Mouse (Mus musculus) gastrocnemius, postnatal 4 days (tissue): ENCODE results near the gene Limd1. TPM values are rescaled to one million over a fixed set of nuclear protein-coding genes. Genes with fewer than 3 reads are reported as not detected.
A peak's percentile ranks its signal among the peaks of the same experiment; 100 is the strongest.

ENCODE experiments used
- DNase-seq, 2 experiments: peaks; one replicate each; pipeline ENCODE4 v3.0.0; 2021 to 2022; ENCODE audit warnings: low spot score in 2 of 2, mixed read lengths in 2 of 2
- total RNA-seq, 2 experiments: library from RNA; stranded (reverse); gene quantifications; 2 replicates each; pipeline ENCODE4 v1.2.3; 2021

The Limd1 gene
- total RNA-seq, 2 experiments from 2014 or later: 49.4 to 58.0 TPM

GRCm38 (mm10) chr9:123510926-123511325, 32.4 kb downstream of the Limd1 start:
- no peak for DNase-seq

DNA sequence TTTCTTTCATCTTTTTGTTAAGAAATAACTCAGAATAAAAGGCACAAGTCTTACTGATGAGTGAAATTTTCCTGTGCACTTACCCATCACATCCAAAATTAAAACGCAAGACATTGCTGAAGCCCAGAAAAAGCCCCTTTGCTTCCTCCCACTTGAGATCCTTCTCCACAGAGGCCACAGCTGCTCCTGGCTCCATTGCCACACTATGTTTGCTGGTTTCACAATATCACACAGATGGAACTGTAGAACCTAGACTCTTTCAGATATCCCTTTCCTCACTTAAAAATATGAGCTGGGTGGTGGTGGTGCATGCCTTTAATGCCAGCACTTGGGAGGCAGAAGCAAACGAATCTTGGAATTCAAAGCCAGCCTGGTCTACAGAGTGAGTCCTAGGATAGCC, 34.0 kb downstream of the Limd1 start:
- DNase-seq: no peak

DNA sequence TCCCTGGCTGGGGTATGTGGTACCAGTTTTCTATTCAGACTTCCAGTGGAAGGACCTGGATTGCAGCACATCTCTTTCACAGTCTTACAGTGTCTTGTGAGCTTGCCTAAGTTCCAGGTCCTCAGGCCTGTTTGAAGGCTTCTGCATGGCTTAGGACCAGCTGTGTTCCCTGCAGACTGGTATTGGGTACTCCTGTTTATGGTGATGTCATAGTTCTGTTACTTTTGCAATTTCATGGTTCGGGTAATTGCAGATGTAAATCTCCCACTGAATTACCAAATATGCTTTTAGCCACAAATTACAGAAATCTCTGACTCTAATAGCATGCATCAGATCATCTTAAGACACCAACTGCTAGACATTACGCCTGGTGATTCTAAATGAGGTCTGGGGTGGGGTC, 36.6 kb downstream of the Limd1 start:
- DNase-seq: no peak

DNA sequence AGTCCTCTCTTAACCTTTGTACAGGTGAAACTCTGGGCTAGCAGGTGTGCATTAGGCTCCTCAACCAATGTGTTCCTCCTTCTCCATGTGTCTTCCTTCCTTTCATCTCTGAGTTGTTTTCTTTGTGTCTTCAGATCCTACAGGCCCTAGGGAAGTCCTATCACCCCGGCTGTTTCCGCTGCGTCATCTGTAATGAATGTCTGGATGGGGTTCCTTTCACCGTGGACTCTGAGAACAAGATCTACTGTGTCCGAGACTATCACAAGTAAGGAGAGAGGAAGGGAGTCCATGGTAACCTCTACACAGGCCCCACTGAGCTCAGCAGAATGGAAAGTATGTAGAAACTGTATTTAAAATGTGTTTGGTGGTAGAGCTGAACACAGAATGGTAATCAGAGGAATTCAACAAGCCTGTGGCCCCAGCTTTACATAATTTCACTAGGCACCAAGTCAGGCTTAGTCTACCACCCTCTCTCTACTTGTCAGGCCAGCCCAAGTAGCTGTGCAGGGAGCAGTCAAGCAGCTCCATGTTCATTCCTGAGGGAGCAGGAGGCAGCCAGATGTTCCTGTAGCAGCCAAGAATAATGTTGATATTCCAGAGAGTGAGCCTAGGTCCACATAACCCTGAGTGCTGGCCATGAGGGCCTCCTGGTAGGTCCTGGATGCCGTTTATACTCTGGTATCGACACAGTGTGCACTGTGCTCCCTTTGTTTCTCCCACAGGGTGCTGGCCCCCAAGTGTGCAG, 38.3 kb downstream of the Limd1 start:
- no peak for DNase-seq

- no peak for DNase-seq
Measured at GRCm38 (mm10) chr9:123518969-123519894, 40.7 kb downstream of the Limd1 start.

DNA sequence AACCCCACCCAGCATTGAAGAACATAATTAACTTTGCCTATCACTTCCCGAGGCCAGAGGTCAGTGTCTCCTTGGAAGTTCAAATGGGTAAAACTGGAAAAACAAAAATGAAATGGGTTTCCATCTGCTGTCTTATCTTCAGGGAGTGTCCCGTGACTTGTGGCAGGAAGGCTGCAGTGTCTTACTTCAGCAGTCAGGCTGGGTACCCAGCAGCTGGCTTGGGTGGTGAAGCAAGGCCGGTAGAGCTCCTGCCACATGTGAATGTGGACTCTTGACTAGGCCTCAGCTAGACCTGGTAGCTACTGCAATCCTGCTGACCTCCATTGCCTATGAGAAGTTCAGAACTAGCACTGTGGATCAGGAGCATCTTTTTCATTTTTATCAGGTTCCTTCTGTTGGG, 42.2 kb downstream of the Limd1 start:
- DNase-seq: no peak

DNA sequence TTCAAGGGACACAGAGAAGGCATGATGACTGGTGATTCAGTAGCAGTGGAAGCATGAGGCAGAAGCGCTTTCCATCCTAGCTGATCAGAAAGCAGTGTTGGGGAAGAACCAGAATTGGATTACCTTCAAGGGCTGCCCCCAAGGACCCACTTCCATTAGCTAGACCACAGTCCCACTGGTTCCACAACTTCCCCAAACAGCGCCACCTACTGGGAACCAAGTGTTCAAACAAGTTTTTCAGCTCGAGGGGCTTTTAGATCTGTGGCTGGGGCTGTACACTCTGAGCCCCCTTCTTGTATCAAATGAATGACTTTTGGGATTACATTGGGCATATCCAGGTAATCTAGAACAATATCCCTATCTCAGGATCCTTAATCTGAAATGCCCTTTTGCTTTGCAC, 45.2 kb downstream of the Limd1 start:
- DNase-seq: peak in 1 of 2 experiments; percentile 50

- peak; percentile 34 to 60 for DNase-seq
Measured at GRCm38 (mm10) chr9:123525095-123525494, 46.6 kb downstream of the Limd1 start.

- DNase-seq: no peak
Measured at GRCm38 (mm10) chr9:123526502-123526901, 48.0 kb downstream of the Limd1 start.

- DNase-seq: no peak
Measured at GRCm38 (mm10) chr9:123528087-123528925, 49.8 kb downstream of the Limd1 start.

DNA sequence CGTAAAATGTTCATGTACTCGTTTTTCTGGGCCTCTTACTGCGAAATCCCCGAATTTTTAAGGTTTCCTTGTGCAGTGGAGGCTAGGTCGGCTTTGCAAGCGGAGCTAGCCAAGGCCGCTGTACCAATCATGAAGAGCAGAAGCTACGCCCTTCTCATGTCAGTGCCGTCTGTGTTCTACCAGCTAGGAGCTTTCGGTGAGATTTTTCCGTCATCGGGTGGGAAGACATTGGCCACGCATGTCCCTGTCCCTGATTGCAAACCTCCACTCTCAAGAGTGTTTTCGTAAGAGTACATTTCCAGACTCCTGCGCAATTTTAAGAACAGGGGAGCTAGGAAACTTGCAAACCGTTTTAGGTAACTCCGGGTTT, 50.4 kb downstream of the Limd1 start:
- peak in 1 of 2 experiments; percentile 37 for DNase-seq

GRCm38 (mm10) chr9:123529392-123530157, 51.1 kb downstream of the Limd1 start, which contains the start of gene Sacm1l:
TSS of gene Sacm1l (plus strand) at chr9:123529759.
- DNase-seq: peak; percentile 97 to 99

DNA sequence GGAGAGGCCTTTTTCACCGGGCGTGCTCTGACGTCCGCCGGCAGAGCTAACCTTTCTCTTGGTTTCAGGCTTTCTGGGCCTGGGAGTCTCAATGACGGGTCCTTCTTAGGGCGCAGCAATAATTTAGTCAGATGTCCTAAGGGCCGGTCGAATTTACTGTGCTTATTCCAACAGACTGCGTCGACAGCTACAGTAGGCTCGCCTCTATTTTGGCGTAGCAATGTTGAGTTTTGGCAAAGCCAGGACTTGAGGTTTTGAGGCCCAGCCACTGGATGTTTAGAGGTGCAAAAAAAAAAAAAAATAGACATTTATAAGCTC, 51.6 kb downstream of the Limd1 start:
- DNase-seq: no peak

DNA sequence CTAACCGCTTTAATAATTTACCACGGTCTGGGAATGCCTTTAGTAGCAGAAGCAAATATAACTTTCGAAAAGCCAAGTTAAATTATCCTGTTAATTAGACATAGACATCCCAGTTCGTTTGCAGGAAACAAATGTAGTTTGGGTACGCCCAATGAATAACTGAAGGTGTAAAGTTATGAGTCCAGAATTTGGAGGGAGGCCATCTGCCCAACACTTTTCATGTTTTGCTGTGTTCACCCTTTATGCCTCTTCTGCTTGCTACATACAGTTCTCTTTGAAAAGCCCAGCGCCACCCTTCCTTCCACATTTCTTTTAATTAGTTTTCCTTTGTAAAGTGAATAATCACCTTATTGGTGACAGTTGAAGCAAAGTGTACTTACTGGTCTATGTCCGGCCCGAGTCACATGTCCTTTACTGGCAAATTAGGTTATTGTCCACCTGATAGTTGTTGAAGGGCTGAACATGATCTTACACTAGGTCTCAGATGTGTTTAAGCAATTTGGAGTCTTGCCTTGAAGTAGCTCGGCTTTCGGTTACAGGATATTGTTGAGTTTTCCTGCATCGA, 52.1 kb downstream of the Limd1 start:
- no peak for DNase-seq

DNA sequence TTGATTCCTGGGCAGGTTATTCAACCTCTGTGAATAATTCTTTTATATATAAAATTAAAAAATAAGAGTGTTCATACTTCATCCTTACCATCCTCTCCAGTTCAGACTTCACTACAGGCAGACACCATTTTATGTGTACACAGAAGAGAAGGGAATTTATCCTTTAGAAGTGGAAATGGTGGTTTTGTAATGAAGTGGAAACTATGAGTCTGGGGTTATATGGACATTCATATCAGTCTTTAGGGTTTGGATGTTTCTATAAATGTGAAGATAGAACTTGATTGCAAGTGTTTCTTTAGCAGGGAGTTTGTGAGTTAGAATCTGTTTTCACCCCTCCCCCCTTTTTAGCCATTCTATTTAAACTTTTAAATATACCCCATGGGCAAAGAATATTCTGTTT, 52.7 kb downstream of the Limd1 start:
- no peak for DNase-seq

GRCm38 (mm10) chr9:123536613-123537012, 58.1 kb downstream of the Limd1 start:
- DNase-seq: no peak

- no peak for DNase-seq
Measured at GRCm38 (mm10) chr9:123538189-123538588, 59.7 kb downstream of the Limd1 start.

GRCm38 (mm10) chr9:123539093-123539492, 60.6 kb downstream of the Limd1 start:
- DNase-seq: no peak

DNA sequence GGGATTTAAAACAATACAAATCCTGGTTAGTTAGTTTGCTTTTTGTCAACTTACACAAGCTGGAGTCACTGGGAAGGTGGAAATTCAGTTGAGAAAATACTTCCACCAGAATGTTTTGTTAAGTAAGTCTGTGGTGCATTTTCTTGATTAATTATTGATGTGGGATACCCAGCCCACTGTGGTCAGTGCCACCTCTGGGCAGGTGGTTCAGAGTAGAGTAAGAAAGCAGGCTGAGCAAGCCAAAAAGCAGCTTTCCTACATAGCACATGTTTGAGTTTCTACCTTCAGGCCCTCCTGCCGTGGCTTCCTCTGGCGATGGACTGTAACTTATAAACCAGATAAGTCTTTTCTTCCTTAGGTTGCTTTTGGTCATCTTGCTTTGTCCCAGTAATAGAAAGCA, 61.3 kb downstream of the Limd1 start:
- DNase-seq: no peak

DNA sequence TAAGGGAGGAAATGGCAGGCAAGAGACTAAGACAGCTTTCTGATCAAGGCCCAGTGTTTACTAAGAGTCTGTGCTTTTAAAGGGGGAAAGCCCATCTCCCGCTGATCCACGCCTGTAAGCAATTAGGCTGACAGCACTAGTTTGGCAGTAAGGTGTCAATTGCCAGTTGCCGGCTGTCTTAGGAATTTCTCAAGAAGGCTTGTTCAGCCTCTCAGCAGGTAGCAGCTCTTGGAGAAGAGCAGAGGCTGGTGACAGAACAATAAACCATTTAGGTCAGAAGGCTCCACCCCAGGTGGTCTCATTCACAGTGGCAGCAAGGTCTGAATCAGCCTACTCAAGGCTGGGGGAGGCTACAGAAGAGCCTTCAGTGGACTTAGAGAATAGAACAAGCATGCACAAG, 76.1 kb downstream of the Limd1 start:
- no peak for DNase-seq
